Comparison of ENCODE assay signal across 26 mouse cellular contexts in the genomic region with DNA sequence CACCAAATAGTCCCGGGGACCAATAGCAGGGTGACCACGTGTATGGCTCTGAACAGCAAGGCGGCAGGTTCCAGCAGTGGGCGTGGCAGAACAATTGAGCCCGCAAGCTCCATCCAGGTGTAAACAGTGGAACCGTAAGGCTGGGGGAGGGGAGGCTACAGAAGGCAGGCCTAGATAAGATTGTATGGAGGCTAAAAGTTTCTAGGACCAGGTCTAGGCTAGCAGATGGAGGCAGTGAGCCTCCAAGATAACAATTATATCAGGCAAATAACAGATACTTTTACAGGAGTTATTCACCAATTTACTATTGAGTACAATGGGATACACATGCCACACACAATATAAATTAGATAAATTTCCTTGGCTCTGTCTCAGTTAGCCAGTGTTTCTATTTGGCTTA. TPM values are rescaled to one million over a fixed set of nuclear protein-coding genes. Genes with fewer than 3 reads are reported as not detected.
DNase-seq lines count a peak whose midpoint lies in the region; ATAC-seq lines count a peak whose summit lies in the region.
"Had no signal": no experiment of that assay in that cellular context is flagged by ENCODE, and none has a peak within 500 bp of the region (broad histone marks: within the 10 kb centered on the region; RNA-seq: fewer than 3 reads in every experiment).

No protein-coding gene starts in this region.

- H3K4me1 ChIP-seq in midbrain, embryonic 11.5 days (ENCODE audit: control insufficient read depth, insufficient read depth, low read length): no peaks in the 10 kb centered on the region
- H3K4me1 ChIP-seq in midbrain, embryonic 10.5 days: no peaks in the 10 kb centered on the region
- peaks cover 3% of the 10 kb centered on the region for H3K4me1 ChIP-seq in liver, embryonic 11.5 days (replicated peaks; ENCODE audit: control insufficient read depth, insufficient read depth, low read length)
- H3K4me1 ChIP-seq: heart, embryonic 15.5 days; hindbrain, embryonic 10.5 days; limb, embryonic 10.5 days; midbrain, embryonic 13.5 days; neural tube, embryonic 15.5 days had no signal

- WGBS in midbrain, embryonic 11.5 days: 67% methylated on average over 6 of the region's 6 CpGs
- WGBS in midbrain, embryonic 10.5 days: 65% methylated on average over 6 of the region's 6 CpGs
- WGBS in liver, embryonic 11.5 days: 32% methylated on average over 6 of the region's 6 CpGs

- H3K9ac ChIP-seq in midbrain, embryonic 11.5 days (ENCODE audit: low read length): no peak overlapping the region
- no peak overlapping the region for H3K9ac ChIP-seq in liver, embryonic 11.5 days (ENCODE audit: low read depth, low read length)
- H3K9ac ChIP-seq: heart, embryonic 15.5 days; midbrain, embryonic 13.5 days; neural tube, embryonic 15.5 days had no signal

- H3K9me3 ChIP-seq in midbrain, embryonic 11.5 days (ENCODE audit: control insufficient read depth, low read length): no peaks in the 10 kb centered on the region
- H3K9me3 ChIP-seq in midbrain, embryonic 10.5 days (replicated peaks): no peaks in the 10 kb centered on the region
- no peaks in the 10 kb centered on the region for H3K9me3 ChIP-seq in liver, embryonic 11.5 days (ENCODE audit: control insufficient read depth, low read length)
- H3K9me3 ChIP-seq: heart, embryonic 15.5 days; hindbrain, embryonic 10.5 days; limb, embryonic 10.5 days; midbrain, embryonic 13.5 days; neural tube, embryonic 15.5 days had no signal

- H3K27me3 ChIP-seq in midbrain, embryonic 11.5 days (ENCODE audit: control insufficient read depth, insufficient read depth, low read length): no peaks in the 10 kb centered on the region
- H3K27me3 ChIP-seq in midbrain, embryonic 10.5 days (ENCODE audit: low read depth, poor library complexity, severe bottlenecking): no peaks in the 10 kb centered on the region
- H3K27me3 ChIP-seq in liver, embryonic 11.5 days (replicated peaks; ENCODE audit: control insufficient read depth, insufficient read depth, low read length): no peaks in the 10 kb centered on the region
- H3K27me3 ChIP-seq: heart, embryonic 15.5 days; midbrain, embryonic 13.5 days; neural tube, embryonic 15.5 days had no signal

- DNase-seq in midbrain, embryonic 11.5 days (ENCODE audit: low spot score, missing footprints): peak; percentile 14
- no peak for DNase-seq in midbrain, embryonic 10.5 days (ENCODE audit: low spot score)
- DNase-seq in c-Kit-negative CD71-positive TER-119-positive erythroid progenitor cells, embryonic 14.5 days (ENCODE audit: low read depth, low spot score): peak; percentile 50
- DNase-seq in liver, embryonic 11.5 days (ENCODE audit: low spot score): peak; percentile 64
- DNase-seq in adrenal gland, postnatal 4 days (ENCODE audit: low spot score in 2 of 2): no peak
- DNase-seq in gastrocnemius, postnatal 4 days (ENCODE audit: low spot score in 2 of 2): no peak
- no peak for DNase-seq in right cerebral cortex, adult 2 months (ENCODE audit: low spot score in 2 of 2)
- DNase-seq: adrenal gland, postnatal 36 days; cerebellum, adult 11 months; cerebellum, postnatal 14 days; gastrocnemius, postnatal 36 days; lung, adult 2 months; lung, postnatal 36 days; thymus, postnatal 25 days had no signal

- H3K27ac ChIP-seq in midbrain, embryonic 11.5 days (ENCODE audit: low read depth, low read length): no peak overlapping the region
- H3K27ac ChIP-seq in midbrain, embryonic 10.5 days (replicated peaks): no peak overlapping the region
- peak overlapping the region; percentile 63 for H3K27ac ChIP-seq in liver, embryonic 11.5 days (ENCODE audit: low read depth, low read length)
- H3K27ac ChIP-seq: heart, embryonic 15.5 days; hindbrain, embryonic 10.5 days; limb, embryonic 10.5 days; midbrain, embryonic 13.5 days; neural tube, embryonic 15.5 days had no signal

- no peak for ATAC-seq in midbrain, embryonic 11.5 days (ENCODE audit: low FRiP score)
- peak; percentile 99 for ATAC-seq in liver, embryonic 11.5 days (replicated peaks; ENCODE audit: low FRiP score)
- ATAC-seq in megakaryocyte-erythroid progenitor cell, adult 5-6 weeks (replicated peaks; ENCODE audit: low FRiP score, low TSS enrichment, poor library complexity, severe bottlenecking): peak; percentile 98
- ATAC-seq: forebrain, embryonic 14.5 days; midbrain, embryonic 13.5 days had no signal

- H3K4me3 ChIP-seq in midbrain, embryonic 11.5 days (ENCODE audit: low read depth, low read length): no peak overlapping the region
- no peak overlapping the region for H3K4me3 ChIP-seq in midbrain, embryonic 10.5 days
- H3K4me3 ChIP-seq in liver, embryonic 11.5 days (ENCODE audit: low read depth, low read length): no peak overlapping the region
- H3K4me3 ChIP-seq: heart, embryonic 15.5 days; hindbrain, embryonic 10.5 days; limb, embryonic 10.5 days; midbrain, embryonic 13.5 days; myocyte; neural tube, embryonic 15.5 days had no signal

- no peak overlapping the region for H3K4me2 ChIP-seq in midbrain, embryonic 11.5 days
- H3K4me2 ChIP-seq in liver, embryonic 11.5 days: peak overlapping the region; percentile 44
- H3K4me2 ChIP-seq: heart, embryonic 15.5 days; midbrain, embryonic 13.5 days; neural tube, embryonic 15.5 days had no signal

- no peaks in the 10 kb centered on the region for H3K36me3 ChIP-seq in midbrain, embryonic 11.5 days (ENCODE audit: control insufficient read depth, insufficient read depth, low read length)
- no peaks in the 10 kb centered on the region for H3K36me3 ChIP-seq in midbrain, embryonic 10.5 days
- no peaks in the 10 kb centered on the region for H3K36me3 ChIP-seq in liver, embryonic 11.5 days (ENCODE audit: control insufficient read depth, insufficient read depth, low read length)
- H3K36me3 ChIP-seq: heart, embryonic 15.5 days; hindbrain, embryonic 10.5 days; limb, embryonic 10.5 days; midbrain, embryonic 13.5 days; neural tube, embryonic 15.5 days had no signal

RNA-seq across cellular contexts. Expression of gene Rps23, which starts 16.4 kb away (rescaled TPM):
- 229 and 231 TPM in 2 replicates for polyA plus RNA-seq in midbrain, embryonic 11.5 days (2014; fragmentation: Nextera tagmentation; extraction: Ambion mirVana)
- polyA plus RNA-seq in midbrain, embryonic 10.5 days (2016; fragmentation: Nextera tagmentation; extraction: Ambion mirVana): 160 and 190 TPM in 2 replicates
- polyA plus RNA-seq in liver, embryonic 11.5 days (2014; fragmentation: Nextera tagmentation; extraction: Ambion mirVana): 307 and 365 TPM in 2 replicates
- 3,965 and 4,066 TPM in 2 replicates for total RNA-seq in megakaryocyte-erythroid progenitor cell, adult 5-6 weeks (2014; fragmentation: Nextera tagmentation)
- 2,270 and 3,048 TPM in 2 replicates for total RNA-seq in megakaryocyte-erythroid progenitor cell, adult 5-6 weeks (2017)
- 100 to 1,000 TPM; 608 to 650 TPM for total RNA-seq in adrenal gland, postnatal 4 days (2021)
- total RNA-seq in gastrocnemius, postnatal 4 days (2021): 100 to 1,000 TPM; 466 to 502 TPM

RNA-seq across cellular contexts. Expression of gene Atp6ap1l, which starts 34.0 kb away (rescaled TPM):
- polyA plus RNA-seq in midbrain, embryonic 11.5 days (2014; fragmentation: Nextera tagmentation; extraction: Ambion mirVana): 0.18 and 0.30 TPM in 2 replicates
- not detected in 2 replicates for polyA plus RNA-seq in midbrain, embryonic 10.5 days (2016; fragmentation: Nextera tagmentation; extraction: Ambion mirVana)
- not detected in 2 replicates for polyA plus RNA-seq in liver, embryonic 11.5 days (2014; fragmentation: Nextera tagmentation; extraction: Ambion mirVana)
- not detected in 2 replicates for total RNA-seq in megakaryocyte-erythroid progenitor cell, adult 5-6 weeks (2014; fragmentation: Nextera tagmentation)
- not detected in 2 replicates for total RNA-seq in megakaryocyte-erythroid progenitor cell, adult 5-6 weeks (2017)
- 1 to 10 TPM in 1 of 2 experiments, under 1 TPM in 1; 0.42 to 1.3 TPM for total RNA-seq in adrenal gland, postnatal 4 days (2021)
- total RNA-seq in gastrocnemius, postnatal 4 days (2021): not detected
- total RNA-seq: adrenal gland, postnatal 36 days; gastrocnemius, postnatal 36 days had no signal
- polyA plus RNA-seq: C2C12; kidney, embryonic 14.5 days; large intestine, adult 2 months; lung, adult 2 months; myocyte; stomach, embryonic 16.5 days had no signal

Comparison
In these comparisons a context has a peak if more than half of its experiments do, and no peak if none do; other contexts are left out.
1. DNase-seq: peak in midbrain, embryonic 11.5 days (single experiment), c-Kit-negative CD71-positive TER-119-positive erythroid progenitor cells, embryonic 14.5 days (single experiment) and liver, embryonic 11.5 days (single experiment); none in midbrain, embryonic 10.5 days (single experiment), adrenal gland, postnatal 4 days (0 of 2), gastrocnemius, postnatal 4 days (0 of 2) and right cerebral cortex, adult 2 months (0 of 2).